Mouse (Mus musculus): ENCODE results near the gene Mtch1.

- TF ChIP-seq MYC (IDR thresholded peaks at IDR 0.05; ENCODE audit: low read depth, low read length) (no peak), CTCF (conservative IDR thresholded peaks at IDR 0.05 in 1 of 2, IDR thresholded peaks at IDR 0.05 in 1 of 2; ENCODE audit: low read depth in 2 of 2, low read length in 2 of 2) (no peak), SIN3A (IDR thresholded peaks at IDR 0.05; ENCODE audit: low read length) (no peak), POLR2A (IDR thresholded peaks at IDR 0.05; ENCODE audit: low read depth, low read length) (no peak), E2F4 (IDR thresholded peaks at IDR 0.05; ENCODE audit: insufficient replicate concordance, low read depth, low read length) (no peak), POLR2AphosphoS2 (IDR thresholded peaks at IDR 0.05; ENCODE audit: low read depth, low read length) (no peak), JUN (IDR thresholded peaks at IDR 0.05; ENCODE audit: insufficient read depth, low read depth, low read length) (no peak), MXI1 (IDR thresholded peaks at IDR 0.05; ENCODE audit: low read depth, low read length) (no peak), USF1 (IDR thresholded peaks at IDR 0.05; ENCODE audit: low read depth, low read length) (no peak), ZC3H11A (IDR thresholded peaks at IDR 0.05; ENCODE audit: low read depth, low read length) (no peak)
Measured at GRCm38 (mm10) chr17:29302149-29302548, 45.6 kb downstream of the Mtch1 start.

All from CH12.LX (cell line).